Mouse (Mus musculus): ENCODE results near the gene Cish.

Gene Cish

DNA sequence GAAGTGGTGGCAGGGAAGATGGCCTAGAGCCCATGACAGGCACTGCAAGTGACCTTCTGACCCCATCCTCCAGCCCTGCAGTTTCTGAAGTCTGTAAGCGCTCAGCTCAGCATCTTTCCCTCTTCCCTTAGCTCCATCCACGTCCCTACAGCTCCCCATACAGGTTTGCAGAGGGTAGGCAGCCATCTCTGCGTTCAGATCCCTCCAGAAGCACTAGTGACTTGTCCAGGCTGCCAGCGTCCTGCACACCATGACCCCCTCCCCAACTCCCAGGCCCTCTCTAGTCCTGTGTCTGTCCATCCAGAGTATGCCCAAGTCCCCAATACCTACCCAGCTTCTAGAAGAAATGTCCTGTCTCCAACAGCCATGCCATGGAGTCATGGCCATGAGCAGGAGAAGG, 17.7 kb upstream of the Cish start:
- DNase-seq (ENCODE audit: low spot score) = no peak

GRCm38 (mm10) chr9:107278527-107279377, 17.1 kb upstream of the Cish start:
- no peak for DNase-seq (ENCODE audit: low spot score)

GRCm38 (mm10) chr9:107279378-107280321, 16.2 kb upstream of the Cish start:
- DNase-seq (ENCODE audit: low spot score) = no peak

- DNase-seq (ENCODE audit: low spot score) = no peak
Observed at GRCm38 (mm10) chr9:107280322-107281027, 15.4 kb upstream of the Cish start.

- DNase-seq (ENCODE audit: low spot score) = no peak
Observed at GRCm38 (mm10) chr9:107281241-107281987, 14.4 kb upstream of the Cish start.

GRCm38 (mm10) chr9:107282951-107283350, 12.9 kb upstream of the Cish start:
- no peak for DNase-seq (ENCODE audit: low spot score)

GRCm38 (mm10) chr9:107285009-107285408, 10.8 kb upstream of the Cish start:
- DNase-seq (ENCODE audit: low spot score) = no peak

DNA sequence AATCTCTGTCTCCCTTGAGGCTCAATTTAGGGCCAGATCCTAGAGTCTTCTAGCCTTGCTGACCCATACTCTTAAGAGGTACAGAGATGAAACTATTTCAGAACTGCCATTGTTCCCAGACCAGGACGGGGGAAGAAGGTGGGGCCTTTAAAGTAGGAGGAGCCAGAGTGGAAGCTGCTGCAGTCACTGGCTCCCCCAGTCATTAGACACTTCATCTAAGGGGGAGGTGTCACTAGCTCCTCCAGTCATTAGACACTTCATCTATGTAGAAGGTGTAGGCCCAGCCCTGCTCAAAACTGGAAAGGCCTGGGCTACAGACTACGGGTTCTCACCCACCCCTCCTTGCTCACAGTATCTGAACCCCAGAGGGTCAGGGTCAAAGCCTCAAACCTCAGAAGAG, 8.5 kb upstream of the Cish start:
- DNase-seq (ENCODE audit: low spot score) = no peak

DNA sequence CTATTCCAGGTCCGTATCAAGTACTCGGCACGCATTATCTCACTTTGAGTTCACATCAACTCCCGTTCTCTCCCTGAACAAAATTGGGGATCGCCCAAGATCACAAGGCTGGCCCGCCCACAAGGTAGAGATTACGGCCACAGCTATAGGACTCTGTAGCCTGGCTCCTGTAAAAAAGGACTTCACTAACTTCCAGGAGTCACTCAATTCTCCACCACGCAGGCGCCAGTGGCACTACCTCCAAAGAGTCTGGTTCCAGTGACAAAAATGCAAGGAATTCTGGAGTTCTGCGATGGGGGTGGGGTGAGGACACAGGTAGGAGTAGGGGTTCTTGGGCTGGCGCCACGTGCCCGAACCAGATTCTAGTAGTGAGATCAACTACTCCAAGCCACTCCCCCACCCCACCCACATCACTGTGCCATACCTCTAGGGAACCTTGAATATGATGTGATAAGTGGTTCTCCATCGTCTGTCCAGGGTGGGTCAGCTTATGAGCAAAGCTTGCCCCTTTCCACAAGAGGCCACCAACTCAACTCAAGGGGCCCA, 7.6 kb upstream of the Cish start:
- DNase-seq (ENCODE audit: low spot score) = no peak

- no peak for DNase-seq (ENCODE audit: low spot score)
Observed at GRCm38 (mm10) chr9:107288711-107289110, 7.1 kb upstream of the Cish start.

DNA sequence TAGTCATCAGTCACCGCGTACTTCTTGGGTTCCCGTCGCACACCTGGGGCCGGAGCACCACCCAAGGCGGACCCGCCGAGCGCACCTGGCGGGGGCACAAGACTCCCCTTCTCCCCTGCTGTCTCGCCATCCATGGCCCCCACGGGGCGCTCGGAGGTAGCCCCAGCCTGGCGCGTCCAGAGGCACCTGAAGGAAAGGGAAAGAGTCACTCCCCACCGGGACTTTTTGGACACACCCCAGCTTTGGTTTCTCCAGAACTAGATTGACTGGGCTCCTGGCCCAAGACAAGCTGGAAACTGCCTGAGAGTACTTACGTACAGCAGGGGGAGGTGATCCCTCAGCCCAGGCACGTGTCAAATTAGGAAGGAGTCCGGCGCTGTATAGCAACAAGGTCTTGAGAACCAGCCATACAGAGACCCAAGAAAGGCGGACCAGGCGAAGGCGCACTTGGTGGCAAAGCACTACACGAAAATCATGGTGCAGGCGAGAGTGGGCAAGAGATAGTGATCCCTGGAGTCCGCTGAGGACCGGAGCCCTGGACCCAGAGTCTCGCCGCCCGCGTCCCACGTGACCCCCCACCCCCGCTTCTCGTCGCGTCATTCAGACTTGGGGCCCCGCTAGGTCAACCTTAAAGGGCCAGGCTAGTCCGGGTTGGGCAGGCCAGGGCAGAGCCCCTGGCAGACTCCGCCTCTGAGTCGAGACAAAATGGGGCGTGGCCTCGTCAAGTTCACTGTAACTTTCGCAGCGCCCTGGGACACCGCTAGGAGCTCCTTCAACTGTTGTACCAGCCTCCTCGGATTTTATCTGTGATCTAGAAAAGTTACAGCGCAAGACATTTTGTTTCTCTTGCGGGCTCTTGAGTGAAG, 6.4 kb upstream of the Cish start, which contains the start of gene Mapkapk3:
TSS of gene Mapkapk3 (minus strand) at position 667 of the 866 bp plus-strand sequence.
- peak; percentile 92 for DNase-seq (ENCODE audit: low spot score)

- peak; percentile 93 for DNase-seq (ENCODE audit: low spot score)
Observed at GRCm38 (mm10) chr9:107290897-107291296, 4.9 kb upstream of the Cish start.

GRCm38 (mm10) chr9:107294249-107294648, 1.6 kb upstream of the Cish start:
- DNase-seq (ENCODE audit: low spot score) = peak; percentile 95

DNA sequence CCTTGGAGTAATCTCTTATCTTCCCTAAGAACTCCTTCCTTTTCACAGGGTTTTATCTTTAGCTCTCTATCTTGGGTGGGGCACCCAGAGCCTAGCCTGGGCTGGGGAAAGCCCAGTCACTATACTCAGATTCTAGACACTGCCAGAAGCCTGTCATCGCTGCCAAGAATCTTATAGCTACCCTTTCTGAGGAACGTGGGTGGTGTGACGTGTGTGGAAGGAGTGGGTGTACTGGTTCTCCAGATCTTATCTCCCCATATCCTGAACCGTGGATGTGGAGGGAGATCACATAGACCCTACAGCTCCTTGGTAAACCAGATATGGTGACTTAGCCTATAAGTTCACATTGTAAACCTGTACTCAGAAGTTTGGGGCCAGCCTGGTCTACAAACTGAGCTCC, 210 bp upstream of the Cish start:
- DNase-seq (ENCODE audit: low spot score) = no peak

DNA sequence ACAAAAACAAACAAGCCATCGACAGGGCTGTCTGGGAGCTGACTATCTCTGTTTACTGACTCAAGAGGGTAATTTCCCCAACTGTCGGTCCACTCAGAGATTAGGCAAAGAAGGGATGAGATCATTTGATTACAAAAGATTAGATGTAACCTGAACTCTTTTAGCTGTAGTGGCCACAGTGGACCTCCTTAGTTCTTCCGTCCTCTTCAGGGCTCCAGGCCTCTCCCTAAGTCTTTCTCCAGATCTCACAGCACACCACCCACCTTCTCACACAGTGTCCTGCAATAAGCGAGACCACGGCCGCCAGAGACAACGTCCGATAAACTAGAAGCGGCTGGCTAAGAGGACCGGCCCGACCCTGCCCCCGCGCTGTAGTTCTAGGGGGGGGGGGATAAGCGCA, 215 bp downstream of the Cish start:
- DNase-seq (ENCODE audit: low spot score) = no peak

DNA sequence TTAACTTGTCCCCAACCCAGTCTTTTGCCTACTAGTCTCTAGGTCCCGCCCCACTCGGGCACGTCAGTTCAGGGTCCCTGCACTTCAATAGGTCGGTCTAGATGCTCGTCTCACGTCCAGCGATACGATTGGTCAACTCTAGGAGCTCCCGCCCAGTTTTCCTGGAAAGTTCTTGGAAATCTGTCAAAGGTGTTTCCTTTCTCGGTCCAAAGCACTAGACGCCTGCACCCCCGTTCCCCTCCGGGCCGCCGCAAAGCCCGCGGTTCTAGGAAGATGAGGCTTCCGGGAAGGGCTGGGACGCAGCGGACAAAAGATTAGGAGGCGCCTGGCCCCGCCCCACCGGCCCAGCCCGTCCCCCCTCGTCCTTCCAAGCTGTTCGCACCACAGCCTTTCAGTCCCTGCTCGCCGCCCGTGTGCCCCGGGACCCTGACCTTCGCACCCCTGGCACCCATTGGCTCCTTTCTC, 707 bp downstream of the Cish start:
- peak; percentile 94 for DNase-seq (ENCODE audit: low spot score)

DNA sequence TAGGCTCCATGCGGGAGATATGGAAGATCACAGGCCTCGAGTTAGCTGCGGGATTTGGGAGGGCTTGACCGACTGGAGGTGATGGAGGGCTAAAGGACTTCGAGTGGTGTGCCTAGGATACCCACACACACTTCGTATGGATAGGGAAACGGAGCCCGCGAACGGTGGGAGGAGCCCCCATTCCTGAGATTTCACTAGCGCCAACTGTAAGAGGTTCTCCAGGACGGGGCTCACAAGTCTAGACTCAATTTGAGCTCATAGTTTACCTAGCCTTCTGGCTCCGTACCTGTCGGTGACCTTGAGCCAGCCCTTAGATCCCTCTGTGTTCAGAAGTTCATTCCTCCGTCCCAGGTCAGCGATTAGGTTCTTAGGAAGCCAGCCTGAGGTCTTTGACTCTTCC, 1.2 kb downstream of the Cish start:
- peak; percentile 56 for DNase-seq (ENCODE audit: low spot score)

DNA sequence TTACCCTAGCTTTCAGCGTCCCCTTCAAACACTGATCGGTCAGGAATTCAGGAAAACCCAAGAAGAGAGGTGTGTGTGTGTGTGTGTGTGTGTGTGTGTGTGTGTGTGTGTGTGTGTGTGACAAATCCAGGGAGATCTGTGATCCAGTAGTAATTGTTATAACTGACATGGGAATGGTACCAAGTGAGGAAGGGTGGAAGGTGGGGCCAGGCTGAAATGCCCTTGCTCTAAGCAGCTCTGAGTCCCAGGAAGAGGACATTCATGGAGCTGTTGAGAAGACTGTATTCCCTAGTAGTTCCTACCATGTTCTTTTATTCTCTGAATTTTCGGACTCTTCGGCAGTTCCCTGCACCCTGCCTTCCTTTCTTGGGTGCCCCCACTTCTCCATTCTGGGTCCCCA, 1.8 kb downstream of the Cish start:
- DNase-seq (ENCODE audit: low spot score) = peak; percentile 38

DNA sequence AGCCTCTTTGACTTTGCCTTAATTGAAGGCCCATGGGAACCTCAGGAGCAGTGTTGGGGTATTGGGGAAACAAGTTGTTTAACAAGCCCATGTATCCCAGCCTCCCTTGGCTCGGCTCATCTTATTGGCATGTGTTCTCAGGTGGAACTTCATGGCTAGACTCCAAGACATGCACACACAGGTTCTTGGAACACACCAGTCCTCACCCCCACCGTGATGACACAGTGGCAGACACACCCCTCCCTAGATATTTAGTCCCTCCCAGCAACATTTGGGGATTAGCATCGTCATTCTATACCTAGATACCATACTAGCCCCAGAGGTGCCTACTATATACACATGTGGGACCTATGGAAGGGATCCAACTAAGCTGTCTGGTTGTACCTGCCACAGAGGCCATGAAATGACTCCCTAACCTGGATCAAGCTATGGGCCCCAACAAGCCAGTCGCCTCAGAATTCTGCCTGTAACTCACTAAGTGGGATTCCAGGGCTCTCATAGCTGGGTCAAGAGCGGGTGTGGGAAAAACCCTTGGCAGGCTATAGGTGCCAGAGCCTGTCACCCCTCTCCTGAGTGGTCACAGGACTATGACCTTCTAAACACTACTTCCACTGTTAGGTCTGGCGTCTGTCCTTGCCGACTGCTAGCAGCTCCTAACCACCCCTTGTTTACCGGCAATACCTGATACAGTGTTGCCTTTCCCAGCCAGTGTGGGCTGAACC, 2.4 kb downstream of the Cish start:
- DNase-seq (ENCODE audit: low spot score) = peak; percentile 48
